Mouse (Mus musculus) frontal cortex, postnatal 14 days (tissue): ENCODE measurements at regions not wholly inside any gene's neighbourhood (a gene's known extent, or its start where the extent isn't known, plus 50 kb on each side); places are given as distances from the start of the nearest gene placed in this dataset.

Experiments
- DNase-seq, 2 experiments: peaks; one replicate each; pipeline ENCODE4 v3.0.0; 2022; ENCODE audit warnings: low spot score in 2 of 2

GRCm38 (mm10) chrX:85481326-85481725 is 92.5 kb upstream of the Tab3 start:
- DNase-seq, result no peak

- peak in 1 of 2 experiments; percentile 8 for DNase-seq
Observed at GRCm38 (mm10) chrX:85496943-85497342, 76.9 kb upstream of the Tab3 start.
